Mouse (Mus musculus) stomach, postnatal 0 days (tissue): ENCODE measurements at regions not wholly inside any gene's neighbourhood (a gene's known extent, or its start where the extent isn't known, plus 50 kb on each side); places are given as distances from the start of the nearest gene placed in this dataset.

Source experiments
- CTCF ChIP-seq: IDR thresholded peaks from 2 replicates; pipeline ENCODE4 v1.5.1; 2016; ENCODE audit warnings: antibody characterized with exemption, low read depth, mild to moderate bottlenecking, moderate library complexity
- EP300 ChIP-seq: optimal IDR thresholded peaks from 2 replicates; pipeline ENCODE3; 2016; ENCODE audit warnings: antibody characterized with exemption

GRCm38 (mm10) chr2:103180298-103180927 lies 106.9 kb downstream of the Apip start:
- TF ChIP-seq CTCF (no peak), EP300 (no peak)
